Comparison of ENCODE assay signal across 8 mouse cellular contexts in the genomic region with DNA sequence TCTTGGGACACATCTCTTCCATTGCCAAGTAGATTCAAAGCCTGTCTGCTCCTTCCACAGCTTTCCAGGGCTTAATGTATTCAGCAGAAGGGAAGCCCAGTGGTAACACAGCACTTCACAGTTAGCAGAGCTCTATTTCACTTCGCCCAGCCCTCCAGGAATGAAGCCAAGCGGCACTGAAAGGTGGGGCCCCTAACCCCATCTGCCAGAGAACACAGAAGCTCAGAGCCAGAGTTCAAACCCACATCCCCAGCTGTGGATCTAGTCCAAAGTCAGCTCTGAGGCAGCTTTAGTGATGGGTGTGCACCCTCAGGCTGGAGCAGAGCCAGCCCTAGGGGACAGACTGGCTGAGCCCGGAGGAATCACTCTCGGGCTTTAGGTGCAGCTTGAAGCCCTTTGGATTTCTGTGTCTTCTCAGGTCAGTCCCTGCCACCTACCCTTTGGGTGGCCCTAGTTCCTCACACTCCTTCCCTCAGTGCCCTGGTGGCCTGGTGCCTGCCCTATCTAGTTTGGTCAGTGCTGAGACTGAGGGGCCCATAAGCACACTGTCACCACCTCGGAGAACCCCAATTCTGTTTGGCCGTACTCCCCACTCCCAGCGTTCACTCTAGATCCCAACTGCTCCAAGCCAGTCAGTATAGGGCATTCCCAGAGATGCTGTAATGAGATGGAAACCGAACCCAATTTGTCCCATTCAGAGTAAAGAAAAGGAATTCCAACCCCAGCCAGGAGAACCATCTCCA. TPM values are rescaled to one million over a fixed set of nuclear protein-coding genes. Genes with fewer than 3 reads are reported as not detected.
DNase-seq lines count a peak whose midpoint lies in the region.

No protein-coding gene starts in this region.

- DNase-seq in adrenal gland, adult (ENCODE audit: inconsistent age in 2 of 2, low spot score in 1 of 2), result peak; percentile 56 to 74
- no peak for DNase-seq in adrenal gland, postnatal 4 days (ENCODE audit: low spot score in 2 of 2)
- no peak for DNase-seq in embryonic facial prominence, embryonic 10.5 days (ENCODE audit: low spot score)
- peak; percentile 70 to 75 for DNase-seq in heart, postnatal 10 days
- DNase-seq in kidney, postnatal 36 days, result peak; percentile 73 to 82
- DNase-seq in thymus, postnatal 0 days (ENCODE audit: low spot score), result peak; percentile 84
- DNase-seq in spleen, postnatal 4 days (ENCODE audit: low spot score in 2 of 2), result no peak
- DNase-seq in yolk sac, embryonic 10.5 days (ENCODE audit: low spot score), result no peak

- 0 out of 2 replicates have a peak overlapping the region, but pooled peaks have one; percentile 20 for H3K27ac ChIP-seq in embryonic facial prominence, embryonic 10.5 days (replicated peaks)

- intact Hi-C loops in heart, postnatal 10 days (cut with DNase I), result no loop called here

- H3K9me3 ChIP-seq in embryonic facial prominence, embryonic 10.5 days, result no peaks in the 10 kb centered on the region

- H3K4me3 ChIP-seq in embryonic facial prominence, embryonic 10.5 days, result no peak overlapping the region

- peaks cover 13% of the 10 kb centered on the region for H3K4me1 ChIP-seq in embryonic facial prominence, embryonic 10.5 days

- 85% methylated on average over 8 of the region's 8 CpGs for WGBS in embryonic facial prominence, embryonic 10.5 days

- no peaks in the 10 kb centered on the region for H3K36me3 ChIP-seq in embryonic facial prominence, embryonic 10.5 days (replicated peaks)

- peaks cover 16% of the 10 kb centered on the region for H3K27me3 ChIP-seq in embryonic facial prominence, embryonic 10.5 days (replicated peaks; ENCODE audit: low read depth, poor library complexity, severe bottlenecking)

RNA-seq across cellular contexts. Expression of gene Lrrc32, which starts 34.2 kb away (rescaled TPM):
- total RNA-seq in adrenal gland, postnatal 4 days (2021), result 10 to 100 TPM; 27.4 to 28.7 TPM
- polyA plus RNA-seq in embryonic facial prominence, embryonic 10.5 days (2016; fragmentation: Nextera tagmentation; extraction: Ambion mirVana), result 3.6 and 3.7 TPM in 2 replicates
- 10 to 100 TPM; 17.9 to 18.7 TPM for total RNA-seq in heart, postnatal 10 days (2021)
- 3.0 and 3.4 TPM in 2 replicates for polyA plus RNA-seq in thymus, postnatal 0 days (2015; fragmentation: Nextera tagmentation; extraction: Ambion mirVana)

Comparison
In these comparisons a context has a peak if more than half of its experiments do, and no peak if none do; other contexts are left out.
1. DNase-seq: peak in adrenal gland, adult (2 of 2), heart, postnatal 10 days (2 of 2), kidney, postnatal 36 days (2 of 2) and thymus, postnatal 0 days (single experiment); none in adrenal gland, postnatal 4 days (0 of 2), embryonic facial prominence, embryonic 10.5 days (single experiment), spleen, postnatal 4 days (0 of 2) and yolk sac, embryonic 10.5 days (single experiment).